ENCODE assay signal across 15 mouse cellular contexts in genomic region chr1:132694007-132694406, GRCm38 (mm10). TPM values are rescaled to one million over a fixed set of nuclear protein-coding genes. Genes with fewer than 3 reads are reported as not detected.
DNase-seq lines count a peak whose midpoint lies in the region; ATAC-seq and TF ChIP-seq lines count a peak whose summit lies in the region.
"Had no signal": no experiment of that assay in that cellular context is flagged by ENCODE, and none has a peak within 500 bp of the region (broad histone marks: within the 10 kb centered on the region; RNA-seq: fewer than 3 reads in every experiment).

No protein-coding gene starts in this region.

- no peak overlapping the region for H3K4me3 ChIP-seq in midbrain, embryonic 10.5 days
- H3K4me3 ChIP-seq in midbrain, postnatal 0 days (ENCODE audit: low read depth, low read length), result no peak overlapping the region
- H3K4me3 ChIP-seq in lung, adult 2 months (replicated peaks; ENCODE audit: extremely low read depth, low read depth, low read length), result no peak overlapping the region
- H3K4me3 ChIP-seq: limb, embryonic 15.5 days had no signal

- H3K9me3 ChIP-seq in midbrain, embryonic 10.5 days (replicated peaks), result no peaks in the 10 kb centered on the region
- no peaks in the 10 kb centered on the region for H3K9me3 ChIP-seq in midbrain, postnatal 0 days (ENCODE audit: low read length)
- H3K9me3 ChIP-seq: limb, embryonic 15.5 days had no signal

- H3K27ac ChIP-seq in midbrain, embryonic 10.5 days (replicated peaks), result peak overlapping the region; percentile 34
- H3K27ac ChIP-seq in midbrain, postnatal 0 days (ENCODE audit: low read depth, low read length), result no peak overlapping the region
- H3K27ac ChIP-seq: kidney, postnatal 0 days; limb, embryonic 15.5 days had no signal

- H3K27me3 ChIP-seq in midbrain, embryonic 10.5 days (ENCODE audit: low read depth, poor library complexity, severe bottlenecking), result no peaks in the 10 kb centered on the region
- H3K27me3 ChIP-seq in midbrain, postnatal 0 days (ENCODE audit: insufficient read depth, low read length), result no peaks in the 10 kb centered on the region

- no peak overlapping the region for H3K9ac ChIP-seq in midbrain, postnatal 0 days (replicated peaks; ENCODE audit: low read length, poor library complexity, severe bottlenecking)
- H3K9ac ChIP-seq: limb, embryonic 15.5 days; liver, postnatal 0 days had no signal

- peak; percentile 67 for DNase-seq in midbrain, embryonic 10.5 days (ENCODE audit: low spot score)
- no peak for DNase-seq in midbrain, postnatal 0 days (ENCODE audit: low spot score)
- DNase-seq in embryo, embryonic 11 days, result peak; percentile 58
- peak; percentile 64 for DNase-seq in mesoderm, embryonic 11.5 days (ENCODE audit: low read depth, low spot score)
- no peak for DNase-seq in B cell, adult 2 months
- no peak for DNase-seq in lung, adult 2 months
- no peak for DNase-seq in kidney, postnatal 4 days
- DNase-seq: adrenal gland, postnatal 14 days; gastrocnemius, postnatal 14 days; liver, postnatal 0 days; lung, postnatal 4 days had no signal

- ATAC-seq in midbrain, postnatal 0 days (ENCODE audit: low FRiP score), result no peak
- ATAC-seq: forebrain, embryonic 16.5 days; liver, postnatal 0 days had no signal

- no peak for TF ChIP-seq CTCF in midbrain, postnatal 0 days (IDR thresholded peaks at IDR 0.05)
- TF ChIP-seq CTCF in lung, adult 2 months (IDR thresholded peaks at IDR 0.05; ENCODE audit: insufficient read depth, low read length), result no peak

- H3K4me2 ChIP-seq in midbrain, postnatal 0 days (ENCODE audit: low read depth, low read length, poor library complexity, severe bottlenecking), result no peak overlapping the region
- H3K4me2 ChIP-seq: limb, embryonic 15.5 days had no signal

- peaks cover 62% of the 10 kb centered on the region for H3K4me1 ChIP-seq in midbrain, embryonic 10.5 days
- H3K4me1 ChIP-seq in midbrain, postnatal 0 days (ENCODE audit: insufficient read depth, low read length), result peaks cover 7% of the 10 kb centered on the region; the same call in 1 of the 2 replicates
- H3K4me1 ChIP-seq in lung, adult 2 months (ENCODE audit: control insufficient read depth, insufficient read depth, low read length), result no peaks in the 10 kb centered on the region
- H3K4me1 ChIP-seq: limb, embryonic 15.5 days had no signal

- WGBS in midbrain, embryonic 10.5 days, result 26% methylated on average over 9 of the region's 9 CpGs
- 37% methylated on average over 9 of the region's 9 CpGs for WGBS in midbrain, postnatal 0 days
- WGBS in lung, adult 2 months, result 41% methylated on average over 9 of the region's 9 CpGs

- no peaks in the 10 kb centered on the region for H3K36me3 ChIP-seq in midbrain, embryonic 10.5 days
- 0 out of 2 replicates have a peak, but pooled peaks cover 2% of the 10 kb centered on the region for H3K36me3 ChIP-seq in midbrain, postnatal 0 days (ENCODE audit: insufficient read depth, low read length)
- H3K36me3 ChIP-seq: limb, embryonic 15.5 days had no signal

- TF ChIP-seq POLR2A in lung, adult 2 months (IDR thresholded peaks at IDR 0.05; ENCODE audit: borderline replicate concordance, extremely low read depth, low read depth, low read length), result no peak

RNA-seq across cellular contexts. Expression of gene Nfasc, which starts 47.6 kb away (rescaled TPM):
- 14.5 and 19.7 TPM in 2 replicates for polyA plus RNA-seq in midbrain, embryonic 10.5 days (2016; fragmentation: Nextera tagmentation; extraction: Ambion mirVana)
- 59.2 and 66.7 TPM in 2 replicates for total RNA-seq in midbrain, postnatal 0 days (2014; rRNA removed)
- polyA plus RNA-seq in midbrain, postnatal 0 days (2015; fragmentation: Nextera tagmentation; extraction: Ambion mirVana), result 28.6 and 32.7 TPM in 2 replicates
- 0.15 and 0.20 TPM in 2 replicates for polyA plus RNA-seq in lung, adult 2 months (2012; rRNA removed)
- total RNA-seq: common myeloid progenitor, adult 5-6 weeks had no signal

Comparison
In these comparisons a context has a peak if more than half of its experiments do, and no peak if none do; other contexts are left out.
1. DNase-seq: peak in midbrain, embryonic 10.5 days (single experiment), embryo, embryonic 11 days (single experiment) and mesoderm, embryonic 11.5 days (single experiment); none in midbrain, postnatal 0 days (single experiment), B cell, adult 2 months (0 of 2), lung, adult 2 months (single experiment) and kidney, postnatal 4 days (0 of 2).
2. RNA of gene Nfasc, which starts 47.6 kb away (polyA plus RNA-seq): 28.6 to 32.7 TPM in midbrain, postnatal 0 days and 14.5 to 19.7 TPM in midbrain, embryonic 10.5 days; 0.15 to 0.20 TPM in lung, adult 2 months; every median in the first group is over 10 times any median in the second.